Mouse (Mus musculus) liver (tissue): ENCODE measurements at regions not wholly inside any gene's neighbourhood (a gene's known extent, or its start where the extent isn't known, plus 50 kb on each side); places are given as distances from the start of the nearest gene placed in this dataset.
A peak's percentile ranks its signal among the peaks of the same experiment; 100 is the strongest.

ENCODE experiments used
- DNase-seq: peaks from one replicate; pipeline ENCODE4 v3.0.0-alpha.2; 2020; ENCODE audit warnings: mixed read lengths

GRCm38 (mm10) chrX:21293666-21294065 is 118.2 kb upstream of the Gm21876 start:
- peak; percentile 44 for DNase-seq

DNA sequence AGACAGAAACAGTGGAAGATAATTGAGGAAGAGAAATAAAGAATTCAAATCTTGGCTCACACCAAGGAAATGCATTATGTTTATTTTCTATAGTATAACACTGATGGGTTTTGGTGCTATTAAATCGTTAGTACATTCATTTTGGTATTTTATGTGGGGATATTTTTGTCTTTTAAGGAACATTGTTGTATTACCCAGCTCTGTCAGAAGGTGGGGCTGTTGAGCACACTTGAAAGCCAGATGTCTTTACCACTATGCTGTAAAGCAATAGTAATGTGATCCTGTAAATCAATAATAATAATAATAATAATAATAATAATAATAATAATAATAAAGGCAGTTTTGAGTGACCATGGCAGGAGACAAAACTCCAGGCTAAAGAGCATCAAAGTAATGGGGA is 120.0 kb upstream of the Gm21876 start:
- no peak for DNase-seq

DNA sequence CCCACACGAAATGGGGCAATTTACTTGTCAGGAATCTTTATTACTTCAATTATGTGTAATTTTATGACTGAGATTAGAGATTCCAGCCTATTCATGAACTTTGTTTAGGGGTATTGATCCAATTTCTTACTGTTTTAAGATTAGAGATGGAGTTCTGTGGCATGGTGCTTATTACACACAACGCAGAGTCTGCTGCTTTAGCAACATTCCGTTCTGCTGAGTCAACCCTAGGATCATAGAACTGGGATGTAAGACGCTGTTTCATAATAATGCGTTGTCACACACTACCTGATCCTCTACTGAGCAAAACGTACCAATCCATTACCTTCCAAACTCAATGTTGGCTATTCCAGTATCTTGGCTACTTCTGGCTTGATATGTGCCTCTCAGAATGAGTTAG is 121.9 kb upstream of the Gm21876 start:
- no peak for DNase-seq

DNA sequence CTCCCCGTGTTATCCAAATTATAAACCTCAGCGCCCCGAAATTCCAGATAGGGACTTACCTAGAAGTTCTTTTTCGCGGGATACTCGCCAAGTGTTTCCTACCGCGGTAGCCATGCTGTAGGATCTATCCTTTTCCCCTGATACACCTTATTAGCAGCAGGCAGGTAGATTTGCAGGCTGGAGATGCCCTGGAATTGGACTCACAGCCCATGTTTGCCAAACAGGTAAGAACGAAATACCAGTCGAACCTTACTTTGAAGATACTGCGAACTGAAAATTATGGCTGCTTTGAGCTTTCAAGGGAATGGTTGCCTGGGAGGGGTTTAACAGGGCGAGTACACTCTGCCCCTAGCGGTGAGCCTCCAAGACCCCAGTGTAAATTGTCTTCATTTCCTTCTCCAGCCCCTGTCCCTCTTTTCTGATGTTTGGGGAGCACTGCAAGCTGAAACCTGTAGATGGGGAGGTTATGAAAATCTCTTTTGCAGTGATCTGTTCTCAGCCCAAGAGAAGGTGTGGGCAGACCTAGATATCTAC is 149.8 kb upstream of the Agtr2 start:
- DNase-seq, result no peak

- DNase-seq, result no peak
Observed at GRCm38 (mm10) chrX:21344397-21344796, 139.9 kb upstream of the Agtr2 start.

DNA sequence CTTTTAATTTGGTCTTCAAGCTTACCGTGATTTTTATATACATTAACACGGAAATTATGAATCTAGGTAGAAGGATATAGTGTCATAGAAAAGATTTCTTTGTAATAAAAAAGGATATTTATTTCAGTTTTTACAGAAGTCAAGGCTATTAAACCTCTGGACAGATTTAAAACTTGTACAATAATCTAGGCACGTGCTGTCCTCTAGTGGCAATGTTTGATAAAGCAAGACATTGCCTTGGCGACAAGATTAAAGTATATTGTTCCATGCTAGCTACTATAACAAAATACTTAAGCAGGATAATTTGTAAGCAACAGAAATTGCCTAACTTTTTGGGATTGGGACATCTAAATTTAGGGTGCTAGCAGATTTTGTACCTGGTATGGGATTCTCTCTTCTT is 133.8 kb upstream of the Agtr2 start:
- DNase-seq, result no peak

- DNase-seq, result no peak
Observed at GRCm38 (mm10) chrX:21352350-21352749, 132.0 kb upstream of the Agtr2 start.

- peak; percentile 3 for DNase-seq
Observed at GRCm38 (mm10) chrX:21360771-21361667, 123.3 kb upstream of the Agtr2 start.

DNA sequence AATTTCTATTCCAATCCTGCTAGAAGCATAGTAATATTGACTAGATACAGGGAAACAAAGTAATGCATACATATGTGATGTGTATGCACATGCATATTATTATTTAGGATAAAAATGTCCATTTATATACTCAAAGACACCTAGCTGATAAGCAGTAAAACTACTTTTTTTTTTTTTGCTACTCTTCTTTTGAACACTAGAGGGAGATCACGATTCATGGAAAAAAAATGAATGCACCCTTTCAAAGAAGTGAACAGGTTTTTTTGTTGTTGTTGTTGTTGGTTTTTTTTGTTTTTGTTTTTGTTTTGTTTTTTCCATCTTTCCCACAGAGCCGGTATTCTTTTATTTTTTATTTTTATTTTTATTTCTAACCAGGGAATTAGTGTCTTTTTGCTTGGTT is 99.1 kb upstream of the Agtr2 start:
- DNase-seq, result no peak

DNA sequence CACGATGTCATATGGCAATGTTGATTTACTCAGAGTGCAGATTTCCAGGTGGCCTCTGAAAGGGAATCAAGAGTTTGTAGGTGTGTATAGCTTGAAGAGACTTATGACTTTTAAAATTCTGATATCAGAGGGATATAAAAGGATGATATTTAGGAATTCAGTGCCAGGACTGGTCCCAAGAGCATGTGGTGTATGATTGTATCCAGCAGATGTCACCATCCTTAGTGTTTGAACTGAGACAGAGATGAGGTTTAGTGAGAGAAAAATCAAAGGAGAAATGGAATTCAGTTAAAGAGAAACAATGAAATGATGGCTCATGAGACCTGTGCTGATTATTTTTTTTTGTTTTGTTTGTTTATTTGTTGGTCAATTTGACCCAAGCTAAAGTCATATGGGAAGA is 94.4 kb upstream of the Agtr2 start:
- no peak for DNase-seq

GRCm38 (mm10) chrX:21393212-21393611 is 91.1 kb upstream of the Agtr2 start:
- no peak for DNase-seq

- no peak for DNase-seq
Observed at GRCm38 (mm10) chrX:21424797-21425196, 59.5 kb upstream of the Agtr2 start.

DNA sequence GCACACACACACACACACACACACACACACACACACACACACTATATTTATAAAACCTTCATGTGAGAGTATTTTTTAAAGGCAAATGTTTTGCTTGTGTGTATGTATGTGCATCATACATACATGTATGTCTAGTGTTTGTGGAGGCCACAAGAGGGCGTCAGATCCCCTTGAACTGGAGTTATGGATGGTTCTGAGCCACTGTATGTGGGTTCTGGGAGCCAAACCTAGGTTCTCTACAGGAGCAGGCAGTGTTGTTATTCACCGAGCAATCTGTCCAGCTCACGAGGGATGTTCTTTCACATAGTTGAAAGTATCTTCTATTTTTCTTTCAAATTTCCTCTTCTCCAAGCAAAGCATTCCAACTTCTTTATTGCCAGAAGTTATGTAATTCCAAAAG is 56.3 kb upstream of the Agtr2 start:
- no peak for DNase-seq

- DNase-seq, result no peak
Observed at GRCm38 (mm10) chrX:21433501-21433900, 50.8 kb upstream of the Agtr2 start.
